Mouse (Mus musculus) right cerebral cortex, postnatal 14 days (tissue): ENCODE results near the gene Kif6.

ENCODE experiments used
- DNase-seq: peaks from one replicate; pipeline ENCODE4 v3.0.0; 2022

Kif6 gene

DNA sequence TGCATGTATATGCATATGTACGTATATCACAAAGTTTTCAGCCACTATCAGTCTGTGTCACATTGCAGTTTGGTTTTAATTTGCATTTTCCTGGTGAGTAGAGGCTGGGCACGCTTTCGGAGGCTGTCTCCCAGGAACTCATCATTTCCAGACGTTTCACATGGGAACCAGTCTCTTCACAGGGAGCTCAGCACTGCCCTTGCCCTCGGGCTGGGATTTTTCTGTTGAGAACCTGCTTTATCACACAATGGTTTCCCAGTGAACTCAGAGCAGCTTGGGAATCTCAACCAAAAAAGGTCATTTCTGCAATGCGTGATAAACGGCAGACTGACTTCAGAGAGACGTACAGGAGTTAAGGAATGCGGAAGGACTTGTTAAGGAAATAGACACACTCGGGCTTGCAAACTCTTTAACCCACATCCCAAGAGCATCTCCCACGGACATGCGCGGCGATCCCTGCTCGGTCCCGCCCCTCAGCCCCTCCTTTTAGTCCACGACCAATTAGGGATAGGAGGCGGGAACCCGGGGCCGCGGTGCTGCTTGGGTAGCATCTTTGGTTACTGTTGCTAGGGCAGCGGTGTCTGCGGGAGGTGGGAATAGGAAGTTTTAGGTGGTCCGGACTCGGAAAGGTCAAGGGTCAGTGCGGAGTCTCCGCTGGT lies at the start of gene Kif6:
Gene Kif6, plus strand, starts transcription at position 560 of the 659 bp plus-strand sequence.
- peak; percentile 87 for DNase-seq

DNA sequence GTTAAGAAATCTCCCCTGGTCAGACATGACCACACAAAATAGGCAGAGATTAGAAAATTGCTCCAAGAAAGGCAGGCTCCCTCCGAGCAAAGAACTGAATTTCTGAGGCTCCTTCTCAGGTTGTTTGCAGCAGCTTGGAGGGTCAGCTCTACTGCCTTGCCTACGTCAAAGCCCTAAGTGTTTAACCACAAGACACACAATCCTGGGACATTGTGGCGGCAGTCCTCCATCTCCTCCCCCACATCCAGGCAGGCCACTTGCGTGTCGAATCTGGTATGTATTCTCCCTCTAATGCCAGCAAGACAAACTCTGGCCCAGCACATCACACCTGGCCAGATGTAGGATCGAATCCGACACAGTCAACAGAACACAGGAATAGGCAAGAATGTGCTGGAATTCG lies 46.2 kb upstream of the Kif6 start:
- DNase-seq: no peak

DNA sequence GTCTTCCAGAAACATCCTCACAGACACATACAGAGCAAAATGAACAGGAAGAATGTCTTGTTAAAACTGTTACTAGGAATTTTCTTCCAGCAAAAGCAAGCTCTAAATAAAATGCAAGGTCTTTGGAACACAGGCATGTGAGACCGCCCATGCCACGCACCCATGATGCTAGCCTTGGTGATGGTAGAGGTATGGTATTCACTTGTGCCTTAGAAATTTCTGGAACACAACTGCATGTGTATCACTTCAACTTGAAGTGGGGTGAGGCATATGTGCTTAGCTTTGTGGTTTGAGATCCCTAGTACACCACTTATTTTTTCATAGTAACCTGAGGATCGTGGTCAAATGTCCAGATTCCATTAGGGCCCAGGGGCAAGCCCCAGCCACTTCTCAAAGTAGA lies 37.6 kb upstream of the Kif6 start:
- no peak for DNase-seq

DNA sequence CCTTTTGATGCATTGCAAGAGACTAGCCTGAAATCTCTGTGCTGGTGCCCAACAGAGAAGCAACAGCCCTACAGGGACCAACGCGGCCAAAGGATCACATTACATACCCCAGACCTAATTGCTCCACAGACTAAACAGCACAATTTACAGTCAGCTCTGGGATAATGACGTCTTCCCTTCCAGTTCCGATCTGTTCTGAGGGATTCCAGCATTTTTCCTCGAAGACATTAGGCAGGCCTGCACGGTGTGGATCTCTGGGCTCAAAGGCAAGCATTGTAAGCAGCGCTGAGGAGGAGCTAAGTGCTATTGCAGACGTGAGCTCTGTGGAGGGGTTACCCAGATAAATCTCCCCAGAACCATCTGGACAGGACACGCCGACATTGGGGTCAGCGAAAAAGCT lies 32.5 kb upstream of the Kif6 start:
- DNase-seq: no peak

DNA sequence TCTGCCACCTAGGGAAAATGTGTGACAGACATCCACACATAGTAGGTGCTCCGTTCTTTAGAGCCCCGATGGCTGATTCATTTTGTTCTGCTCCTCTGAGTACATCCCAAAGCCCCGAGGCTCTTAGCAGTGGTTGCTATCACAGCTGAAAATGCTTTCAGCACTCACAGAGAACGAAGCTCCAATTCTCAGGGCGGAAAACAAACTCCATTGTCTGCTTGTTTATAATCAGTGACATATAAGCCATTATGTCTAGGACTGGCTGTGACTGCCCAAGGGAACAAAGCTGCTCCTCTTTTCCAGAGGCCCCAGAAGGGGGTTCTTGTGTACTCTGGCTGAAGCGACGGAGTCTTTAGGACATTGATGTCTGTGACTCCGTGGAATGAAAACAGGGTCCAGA lies 24.9 kb upstream of the Kif6 start:
- no peak for DNase-seq

DNA sequence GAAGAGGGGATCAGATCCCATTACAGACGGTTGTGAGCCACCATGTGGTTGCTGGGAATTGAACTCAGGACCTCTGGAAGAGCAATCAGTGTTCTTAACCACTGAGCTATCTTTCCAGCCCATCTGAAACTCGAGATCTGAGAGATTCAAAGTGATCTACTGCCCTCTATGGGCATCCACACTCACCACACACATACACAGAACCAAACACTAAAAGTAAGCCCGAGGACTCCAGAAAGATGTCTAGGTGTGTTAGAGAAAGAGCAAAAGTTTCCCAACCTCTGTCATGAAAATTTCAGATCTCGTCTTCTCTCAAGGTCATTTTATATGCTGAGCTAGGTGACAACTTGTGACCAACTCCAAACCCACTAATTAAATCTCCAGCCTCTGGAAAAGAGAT lies 9.5 kb upstream of the Kif6 start:
- DNase-seq: no peak

DNA sequence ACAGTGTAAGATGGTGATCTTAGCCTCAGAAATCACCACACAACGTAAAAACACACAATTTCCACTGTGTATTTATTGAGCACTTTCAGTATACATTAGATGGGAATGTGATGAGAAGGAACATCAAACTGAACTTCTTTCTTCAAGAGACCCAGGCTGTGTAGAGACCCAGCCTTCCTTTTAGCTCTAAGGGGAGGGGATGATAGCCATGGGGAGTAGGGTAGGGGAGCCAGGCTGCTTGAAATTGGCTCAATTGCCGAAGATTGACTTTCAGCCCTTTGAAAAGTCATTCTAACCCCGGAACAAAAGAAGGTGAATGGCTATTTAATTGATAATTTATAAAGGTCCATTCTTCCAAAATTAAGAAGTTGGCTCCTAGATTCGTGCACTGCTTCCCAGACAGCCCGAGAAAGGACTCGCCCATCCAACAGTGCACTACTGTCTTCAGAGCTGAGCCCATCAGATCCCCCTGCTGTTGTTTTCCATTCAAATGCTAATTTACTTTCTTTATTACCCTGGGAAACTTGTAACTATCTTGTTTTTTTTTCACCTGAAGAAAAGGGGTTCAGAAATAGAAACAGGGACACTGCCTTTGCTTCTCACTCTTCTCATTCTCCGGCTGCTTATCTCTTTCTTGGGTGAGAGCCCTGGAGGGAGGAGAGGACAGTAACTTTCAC lies 7.4 kb upstream of the Kif6 start:
- no peak for DNase-seq

DNA sequence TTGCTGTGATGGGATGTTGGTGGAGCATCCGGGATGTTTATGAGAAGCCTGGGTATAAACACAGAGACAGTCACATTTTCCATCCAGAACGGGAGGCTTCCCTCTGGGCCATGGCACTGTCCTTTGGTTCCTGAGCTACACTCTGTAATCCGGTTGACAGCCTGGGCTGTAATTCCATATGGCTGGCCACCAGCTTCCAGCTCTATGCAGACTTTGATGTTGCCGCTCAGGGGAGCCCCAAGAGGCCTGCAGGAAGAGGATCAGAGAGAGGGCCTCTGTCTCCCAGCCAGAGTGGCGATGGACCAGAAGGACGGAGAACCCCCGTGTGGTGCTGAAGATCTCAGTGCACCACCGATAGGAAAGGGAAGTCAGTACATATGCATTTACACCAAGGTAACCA lies 4.6 kb upstream of the Kif6 start:
- no peak for DNase-seq

DNA sequence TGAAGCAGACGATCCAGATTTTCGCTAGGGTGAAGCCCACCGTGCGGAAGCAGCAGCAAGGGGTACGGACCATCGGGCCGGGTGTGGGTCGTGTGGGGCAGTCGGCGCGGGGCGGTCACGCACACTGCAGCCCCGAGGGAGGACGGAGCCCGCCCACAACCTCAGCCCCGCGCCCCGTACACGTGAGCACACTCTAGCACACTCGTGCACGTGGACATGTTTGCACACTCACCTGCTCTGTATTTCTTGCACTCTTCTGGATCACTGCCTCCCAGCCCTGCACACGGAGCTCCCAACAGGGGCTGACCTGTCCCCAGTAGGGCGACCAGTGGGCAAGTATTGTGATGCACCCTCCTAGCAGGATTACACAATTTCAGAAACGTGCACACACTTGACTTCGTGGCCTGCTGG lies 310 bp downstream of the Kif6 start:
- DNase-seq: no peak

DNA sequence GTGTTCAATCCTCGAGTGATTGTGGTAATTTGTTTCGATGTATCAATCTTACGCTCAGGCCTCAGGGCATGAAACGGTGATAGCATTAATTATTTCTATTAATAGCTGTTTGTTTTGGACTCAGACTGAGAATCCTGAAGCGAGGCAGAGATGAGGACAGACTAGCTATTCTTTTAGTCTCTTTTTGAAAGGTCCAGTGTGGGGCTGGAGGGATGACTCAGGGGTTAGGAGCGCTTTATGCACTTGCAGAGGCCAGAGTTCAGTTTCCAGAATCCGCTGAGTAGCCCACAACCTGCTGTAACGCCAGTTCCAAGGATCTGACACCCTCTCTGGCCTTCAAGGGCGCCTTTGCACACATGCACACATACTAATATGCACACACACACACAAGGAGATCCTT lies 9.6 kb downstream of the Kif6 start:
- no peak for DNase-seq

DNA sequence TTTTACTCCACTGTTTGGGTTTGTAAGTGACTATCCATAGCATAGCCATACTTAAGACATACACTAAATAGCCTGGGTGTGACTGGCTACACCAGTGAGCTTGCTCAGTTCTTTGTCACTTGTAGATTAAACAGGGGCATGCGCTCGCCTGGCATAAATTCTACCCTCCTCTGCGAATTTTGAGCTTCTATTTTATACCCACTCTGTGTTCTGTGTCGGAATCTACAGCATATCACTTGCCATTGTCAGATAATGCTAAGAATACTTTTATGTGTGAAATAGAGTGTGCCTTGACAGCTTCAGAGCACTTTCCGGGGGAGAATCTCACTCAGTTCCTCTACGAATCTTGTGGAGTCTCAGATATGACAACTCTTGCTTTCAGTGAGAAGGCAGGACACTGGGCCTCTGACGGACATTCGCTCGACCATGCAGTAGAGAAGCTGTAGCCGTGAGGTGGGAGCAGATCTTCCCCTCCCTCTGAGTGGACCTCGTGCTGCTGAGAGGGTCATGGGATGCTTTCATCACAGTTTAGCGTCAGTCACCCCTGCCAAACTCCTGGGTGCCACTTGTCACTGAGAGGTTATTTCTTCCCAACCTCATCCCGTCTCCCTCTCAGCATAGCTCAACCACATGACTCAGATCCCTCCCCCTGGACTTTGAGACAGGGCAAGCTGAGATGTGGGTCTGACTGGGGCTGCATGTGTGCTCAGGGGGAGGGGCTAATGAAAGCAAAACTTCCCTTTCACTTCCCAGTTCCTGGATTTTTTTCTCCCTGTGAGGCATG lies 12.3 kb downstream of the Kif6 start:
- DNase-seq: no peak

DNA sequence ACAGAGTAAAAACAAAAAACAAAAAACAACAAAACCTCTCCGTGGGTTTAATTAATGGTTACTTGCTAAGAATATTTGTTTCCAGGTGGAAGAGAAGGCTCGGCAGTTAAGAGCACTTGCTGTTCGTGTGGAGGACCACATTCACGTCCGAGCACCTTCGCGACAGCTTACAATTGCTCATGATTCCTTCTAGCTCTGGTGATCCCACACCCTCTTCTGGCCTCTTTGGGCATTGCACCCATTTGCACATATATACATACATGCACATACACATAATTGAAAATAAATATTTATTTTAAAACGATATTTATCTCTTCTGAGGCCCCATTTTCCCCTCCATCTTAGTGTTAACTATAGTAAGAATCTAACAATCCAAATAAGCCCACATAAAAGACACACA lies 13.9 kb downstream of the Kif6 start:
- DNase-seq: no peak

DNA sequence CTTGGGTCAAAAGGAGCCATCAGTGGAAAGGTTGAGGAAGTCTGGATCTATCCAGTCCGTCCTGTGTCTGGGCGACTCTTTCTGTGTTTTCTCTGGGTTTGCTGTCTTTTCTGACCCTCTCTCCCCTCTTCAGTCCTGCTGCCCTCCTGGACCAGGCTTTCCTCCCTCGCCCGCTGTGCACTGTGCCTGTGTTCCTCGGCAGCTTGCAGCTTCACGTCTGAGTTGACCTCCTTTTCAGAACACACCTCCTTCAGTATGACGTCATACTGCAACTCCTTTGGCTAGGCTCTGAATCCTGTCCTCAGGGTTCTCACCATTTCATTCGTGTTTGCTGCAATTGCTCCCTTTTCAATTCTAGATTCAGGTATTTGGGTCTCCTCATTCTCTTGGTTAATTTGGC lies 18.1 kb downstream of the Kif6 start:
- DNase-seq: no peak

DNA sequence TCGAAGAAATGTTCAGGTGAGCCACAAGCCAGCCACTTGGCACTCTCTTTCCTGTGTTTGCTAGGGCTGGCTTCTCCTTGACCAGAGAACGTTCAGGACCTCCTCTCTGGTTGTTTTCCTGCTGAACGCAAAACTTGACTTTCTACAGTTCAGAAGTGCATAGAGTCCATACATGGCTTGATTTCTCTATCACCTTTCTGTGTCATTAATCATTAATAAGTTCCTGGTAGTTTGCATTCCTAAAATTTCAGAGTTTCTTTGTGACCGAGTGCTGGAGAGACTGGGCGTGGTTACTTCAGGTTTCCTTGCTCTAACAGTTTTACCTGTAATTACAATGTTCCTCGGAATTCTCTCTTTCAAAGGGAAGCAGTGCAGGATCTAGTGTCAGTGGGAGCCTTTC lies 27.0 kb downstream of the Kif6 start:
- DNase-seq: no peak

DNA sequence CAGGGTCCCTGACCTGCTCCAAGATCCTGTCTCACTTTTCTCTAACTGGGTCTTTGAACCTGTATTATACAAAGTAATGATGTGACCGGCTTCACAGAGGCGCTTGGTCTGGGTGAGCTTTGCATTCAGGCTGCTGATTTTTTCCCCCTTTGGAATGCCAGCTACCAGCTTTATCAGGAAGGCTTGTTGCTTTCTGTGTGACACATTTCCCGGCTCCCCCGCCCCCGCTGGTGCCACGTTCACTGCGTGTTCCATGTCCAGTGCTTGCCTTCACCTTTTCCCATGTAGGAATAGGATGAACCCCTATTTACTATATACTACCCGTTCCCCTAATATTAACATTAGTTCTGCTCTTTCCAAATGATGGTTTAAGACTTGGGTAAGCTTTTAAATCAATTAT lies 27.4 kb downstream of the Kif6 start:
- DNase-seq: no peak

DNA sequence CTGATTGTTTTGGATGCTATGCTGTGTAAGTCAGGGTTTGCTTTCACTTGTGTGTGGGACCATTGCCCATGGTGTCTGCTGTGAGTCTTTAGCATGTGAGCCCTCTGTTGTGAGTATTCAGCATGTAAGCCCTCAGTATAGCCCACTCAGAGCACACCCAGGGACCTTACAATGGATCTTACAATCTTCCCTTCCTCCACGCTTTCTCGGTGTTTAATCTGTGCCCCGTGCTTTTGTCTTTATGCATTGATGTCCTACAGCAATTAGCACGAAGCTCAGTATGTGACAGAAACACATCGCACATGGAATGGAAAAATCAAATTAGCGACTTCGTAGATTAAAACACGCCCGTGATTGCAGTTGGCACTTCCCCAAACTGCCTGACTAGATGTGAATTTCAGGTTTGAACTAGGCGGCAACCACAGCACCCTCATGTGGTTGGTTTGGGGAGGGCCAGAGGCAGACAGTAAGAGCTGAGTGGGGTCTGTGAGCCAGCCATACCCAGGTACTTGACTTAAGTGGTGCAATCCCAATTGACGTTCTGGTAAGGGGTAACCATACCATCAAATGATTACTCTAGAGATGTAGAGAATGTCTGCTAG lies 28.1 kb downstream of the Kif6 start:
- peak; percentile 22 for DNase-seq

DNA sequence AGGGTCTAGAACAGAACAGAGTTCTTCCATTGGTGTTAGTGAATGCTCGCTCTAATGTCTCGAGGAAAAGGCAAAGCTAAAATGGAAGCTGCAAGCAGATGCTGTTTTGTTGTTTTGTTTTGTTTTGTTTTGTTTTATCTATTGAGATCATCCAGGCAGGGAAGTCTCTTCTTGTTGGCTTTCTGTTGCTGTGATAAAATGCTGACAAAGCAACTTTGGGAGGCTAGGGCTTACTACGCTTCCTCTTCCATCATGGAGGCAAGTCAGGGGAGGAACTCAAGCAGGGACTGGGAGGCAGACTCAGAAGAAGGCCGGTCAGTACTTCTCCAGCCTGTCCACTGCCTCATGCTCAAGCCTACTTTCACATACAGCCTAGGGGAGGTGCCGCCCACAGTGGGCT lies 31.3 kb downstream of the Kif6 start:
- DNase-seq: no peak

DNA sequence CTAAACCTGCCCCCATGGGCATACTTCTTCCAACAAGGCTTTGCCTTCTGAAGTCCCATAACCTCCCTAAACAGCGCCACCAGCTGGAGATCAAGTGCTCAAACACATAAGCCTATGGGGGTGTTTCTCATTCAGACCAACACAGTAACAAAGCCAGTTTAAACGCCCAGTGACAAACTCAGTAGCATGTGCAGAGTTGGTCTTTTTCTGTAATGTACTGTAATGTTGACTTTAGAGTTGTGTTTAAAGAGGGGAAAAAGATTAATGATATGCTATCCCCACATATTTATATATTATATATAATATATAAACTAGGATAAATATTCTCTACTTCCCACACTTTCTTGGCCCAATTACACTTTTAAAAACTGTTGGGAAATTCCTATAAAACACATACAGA lies 34.0 kb downstream of the Kif6 start:
- no peak for DNase-seq

DNA sequence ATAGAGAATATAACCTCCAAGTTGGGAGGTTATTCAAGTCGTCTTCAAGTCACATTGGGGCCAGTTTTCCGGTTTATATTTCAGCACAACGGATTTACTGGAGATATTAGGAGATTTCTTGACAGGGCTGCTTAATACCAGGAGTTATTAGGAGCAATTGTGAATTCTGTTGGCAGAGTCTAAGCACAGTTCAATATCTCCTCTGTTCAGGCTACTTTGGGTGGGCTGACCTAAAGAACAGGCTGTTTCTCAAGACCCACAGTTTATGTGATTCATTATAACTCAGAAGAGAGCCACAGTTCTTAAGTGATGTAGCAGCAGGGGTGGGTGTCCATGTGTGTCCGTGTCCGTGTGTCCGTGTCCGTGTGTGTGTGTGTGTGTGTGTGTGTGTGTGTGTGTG lies 34.5 kb downstream of the Kif6 start:
- DNase-seq: no peak

DNA sequence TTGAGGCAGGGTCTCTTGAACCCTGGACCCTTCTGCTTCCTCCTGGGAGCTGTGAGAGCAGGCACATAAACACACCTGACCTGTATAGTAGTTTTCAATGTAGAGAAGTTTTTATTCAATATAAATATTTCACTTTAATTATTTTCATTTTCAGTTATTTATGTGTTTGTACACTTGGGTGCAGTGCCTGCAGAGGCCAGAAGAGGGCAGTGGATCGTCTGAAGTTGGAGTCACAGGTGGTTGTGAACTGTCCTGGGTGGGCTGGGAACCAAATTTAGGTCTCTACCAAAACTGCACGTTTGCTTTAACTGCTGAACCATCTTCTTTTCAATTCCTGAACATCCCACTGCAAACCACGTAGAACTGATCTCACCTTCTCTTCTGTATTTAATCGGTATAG lies 35.4 kb downstream of the Kif6 start:
- DNase-seq: no peak

DNA sequence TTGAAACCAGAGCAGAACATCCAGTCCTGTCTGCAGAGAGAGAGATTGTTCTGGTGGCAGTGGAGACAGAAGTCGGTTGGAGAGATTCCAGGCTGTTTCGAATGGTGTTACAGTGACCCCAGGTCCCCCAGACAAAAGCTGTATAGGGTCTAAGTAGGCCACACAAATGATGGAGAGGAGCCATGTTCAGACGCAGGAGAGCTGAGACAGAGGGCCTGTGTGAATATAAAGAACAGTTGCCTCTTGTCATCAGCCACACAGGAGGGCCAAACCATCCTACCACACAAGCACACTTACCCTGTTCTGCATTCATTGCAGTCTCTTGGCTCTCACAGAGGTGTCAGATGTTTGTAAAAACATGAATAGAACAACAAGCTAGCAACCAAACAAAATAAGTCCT lies 37.4 kb downstream of the Kif6 start:
- no peak for DNase-seq

DNA sequence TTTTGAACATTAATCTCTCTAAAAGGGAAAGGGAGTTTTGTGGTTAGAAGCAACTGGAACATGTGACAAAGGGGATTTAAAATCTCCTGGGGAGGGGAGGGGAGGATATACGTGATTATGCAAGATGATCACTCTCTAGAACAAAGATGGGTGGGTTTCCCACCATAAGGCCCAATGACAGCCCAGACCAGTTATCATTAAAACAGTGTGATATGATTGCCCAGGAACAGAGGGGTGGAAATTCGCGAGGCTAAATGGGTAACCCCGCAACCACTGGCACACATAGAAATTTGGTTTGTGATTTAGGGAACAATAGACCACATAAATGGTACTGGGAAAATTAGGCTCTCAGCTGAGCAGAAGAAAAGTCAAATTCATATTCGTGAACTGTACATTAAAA lies 37.9 kb downstream of the Kif6 start:
- DNase-seq: no peak

DNA sequence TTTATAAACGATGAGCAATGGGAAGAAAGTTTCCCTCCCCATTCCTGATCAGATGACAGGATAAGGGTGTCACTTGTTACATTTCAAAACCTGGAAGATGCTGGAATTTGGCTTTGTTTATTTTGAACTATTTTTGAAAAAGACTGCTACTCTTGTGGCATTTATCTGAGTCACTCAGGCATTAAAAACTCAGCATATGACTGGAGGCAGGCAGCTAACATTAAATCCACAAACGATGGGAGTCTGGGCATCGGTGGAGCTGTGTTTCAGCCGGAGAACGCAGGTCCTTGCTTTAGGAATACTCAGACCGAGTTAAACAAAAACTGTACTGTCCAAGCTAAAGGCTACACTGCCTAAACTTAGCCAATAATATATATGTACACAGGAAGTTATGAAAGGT lies 46.7 kb downstream of the Kif6 start:
- no peak for DNase-seq

DNA sequence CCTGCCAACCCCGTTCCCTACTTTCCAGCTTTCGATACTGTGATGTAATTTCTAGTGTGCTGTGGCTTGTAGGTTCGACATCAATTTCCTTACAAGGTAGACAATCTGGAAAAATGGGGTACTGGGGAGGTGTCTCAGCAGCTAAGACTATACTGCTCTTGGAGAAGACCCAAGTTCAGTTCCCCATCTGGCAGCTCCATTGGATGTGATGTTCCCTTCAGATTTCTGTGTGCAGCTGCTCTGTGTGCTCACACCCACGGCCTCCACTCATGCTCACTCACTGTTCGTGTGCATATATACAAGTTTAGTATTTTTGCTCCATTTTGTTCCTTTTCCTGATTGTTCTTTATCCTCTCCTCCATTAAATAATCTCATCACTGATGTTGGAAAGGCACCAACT lies 51.8 kb downstream of the Kif6 start:
- DNase-seq: no peak
